Mouse (Mus musculus) T-cell, adult 2 months (primary cell): ENCODE data around the gene Atp2a2.
"Not testable (repeated sequence)": the region's sequence is repeated elsewhere in the genome, so short reads cannot be mapped to it uniquely, and the experiment has no call there.

ENCODE experiments used
- DNase-seq: peaks from one replicate; pipeline ENCODE4 v3.0.0; 2022; ENCODE audit warnings: low spot score

The Atp2a2 gene

GRCm38 (mm10) chr5:122494449-122494848 is 7.6 kb downstream of the Atp2a2 start:
- no peak for DNase-seq

GRCm38 (mm10) chr5:122493035-122493434 is 9.0 kb downstream of the Atp2a2 start:
- no peak for DNase-seq

GRCm38 (mm10) chr5:122491385-122491784 is 10.6 kb downstream of the Atp2a2 start:
- DNase-seq = no peak

- DNase-seq = no peak
Measured at GRCm38 (mm10) chr5:122490148-122490547, 11.9 kb downstream of the Atp2a2 start.

GRCm38 (mm10) chr5:122487825-122488224 is 14.2 kb downstream of the Atp2a2 start:
- DNase-seq = no peak

- not testable (repeated sequence) for DNase-seq
Measured at GRCm38 (mm10) chr5:122486243-122486642, 15.8 kb downstream of the Atp2a2 start.

- DNase-seq = no peak
Measured at GRCm38 (mm10) chr5:122482733-122483391, 19.2 kb downstream of the Atp2a2 start.

GRCm38 (mm10) chr5:122481844-122482243 is 20.2 kb downstream of the Atp2a2 start:
- no peak for DNase-seq

GRCm38 (mm10) chr5:122479131-122479530 is 22.9 kb downstream of the Atp2a2 start:
- DNase-seq = no peak

GRCm38 (mm10) chr5:122477492-122477891 is 24.5 kb downstream of the Atp2a2 start:
- DNase-seq = no peak

- no peak for DNase-seq
Measured at GRCm38 (mm10) chr5:122476078-122476477, 25.9 kb downstream of the Atp2a2 start.

GRCm38 (mm10) chr5:122474643-122475363 is 27.2 kb downstream of the Atp2a2 start:
- DNase-seq = no peak

GRCm38 (mm10) chr5:122471658-122472057 is 30.4 kb downstream of the Atp2a2 start:
- no peak for DNase-seq

- DNase-seq = no peak
Measured at GRCm38 (mm10) chr5:122461431-122461830, 40.6 kb downstream of the Atp2a2 start.

- DNase-seq = no peak
Measured at GRCm38 (mm10) chr5:122460656-122461055, 41.4 kb downstream of the Atp2a2 start.

- DNase-seq = no peak
Measured at GRCm38 (mm10) chr5:122459335-122459734, 42.7 kb downstream of the Atp2a2 start.

- DNase-seq = no peak
Measured at GRCm38 (mm10) chr5:122458066-122458465, 44.0 kb downstream of the Atp2a2 start.

- DNase-seq = not testable (repeated sequence)
Measured at GRCm38 (mm10) chr5:122457054-122457453, 45.0 kb downstream of the Atp2a2 start.

- DNase-seq = no peak
Measured at GRCm38 (mm10) chr5:122455584-122455983, 46.4 kb downstream of the Atp2a2 start.

- no peak for DNase-seq
Measured at GRCm38 (mm10) chr5:122454883-122455282, 47.1 kb downstream of the Atp2a2 start.

GRCm38 (mm10) chr5:122454442-122454841 is 47.6 kb downstream of the Atp2a2 start:
- DNase-seq = no peak

- no peak for DNase-seq
Measured at GRCm38 (mm10) chr5:122453188-122453587, 48.8 kb downstream of the Atp2a2 start.

- no peak for DNase-seq
Measured at GRCm38 (mm10) chr5:122452194-122452593, 49.8 kb downstream of the Atp2a2 start.

GRCm38 (mm10) chr5:122451324-122451723 is 50.7 kb downstream of the Atp2a2 start:
- no peak for DNase-seq
